Mouse (Mus musculus) small intestine, adult 2 months (tissue): ENCODE data around the gene 2410137M14Rik.

Experiments used
- CTCF ChIP-seq: fragments of 200-500 bp; IDR thresholded peaks from 2 replicates; pipeline ENCODE4 v1.5.1; 2012; ENCODE audit warnings: low read depth, mild to moderate bottlenecking, control low read depth, inconsistent platforms, low read length, moderate library complexity, mixed read lengths; ENCODE audit not compliant: insufficient replicate concordance, insufficient read length; ENCODE audit errors: extremely low read depth
- POLR2A ChIP-seq: fragments of 200-500 bp; IDR thresholded peaks from 2 replicates; pipeline ENCODE4 v1.6.1; 2012; ENCODE audit warnings: low read depth, mild to moderate bottlenecking, control low read depth, inconsistent platforms, low read length, moderate library complexity

- no peak for TF ChIP-seq CTCF
- TF ChIP-seq POLR2A = no peak
Measured at GRCm38 (mm10) chr17:37012141-37012540, 31.1 kb upstream of the 2410137M14Rik start.
